Mouse (Mus musculus): ENCODE data around the gene Vezt. TPM values are rescaled to one million over a fixed set of nuclear protein-coding genes. Genes with fewer than 3 reads are reported as not detected.

The Vezt gene
- total and polyA plus RNA-seq, 3 experiments: 9.5 to 13.5 TPM; not detected in 1

DNA sequence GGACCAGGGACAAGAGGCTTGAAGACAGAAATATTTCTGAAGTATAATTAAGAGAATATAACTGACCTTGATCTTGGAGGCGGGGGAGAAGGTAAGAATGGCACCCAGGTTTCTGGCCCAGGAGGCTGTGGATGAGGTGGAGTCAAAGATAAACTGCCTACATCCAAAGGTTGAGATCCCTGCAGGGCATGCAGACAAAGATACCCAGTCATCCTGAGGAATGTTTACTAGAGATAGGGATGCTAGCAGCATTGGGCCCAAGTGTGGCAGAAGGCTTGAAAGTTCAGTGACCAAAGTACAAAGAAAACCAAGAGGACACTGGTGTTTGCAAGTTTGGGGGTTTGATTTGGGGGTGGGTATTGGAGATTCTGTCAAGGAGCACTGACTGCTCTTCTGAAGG, 144.6 kb downstream of the Vezt start:
- H3K36me3 ChIP-seq (ENCODE audit: control insufficient read depth in 1 of 2, insufficient read depth in 2 of 2, low read length in 2 of 2): peaks cover 6 to 33% of the 10 kb centered on the region in 2 experiments
- peak overlapping the region; percentile 98 for H3K9ac ChIP-seq (ENCODE audit: control insufficient read depth, low read depth, low read length, poor library complexity, severe bottlenecking)
- DNase-seq (ENCODE audit: low read depth, low spot score): peak; percentile 61
- TF ChIP-seq MYC (IDR thresholded peaks at IDR 0.05; ENCODE audit: low read depth, low read length) (no peak), GATA1 (IDR thresholded peaks at IDR 0.05; ENCODE audit: low read depth, low read length) (peak; percentile 55; the same call in 1 of the 2 replicates), TAL1 (IDR thresholded peaks at IDR 0.05; ENCODE audit: low read length) (peak; percentile 75), TCF12 (IDR thresholded peaks at IDR 0.05; ENCODE audit: low read depth, low read length) (peak; percentile 55; the same call in 1 of the 2 replicates), EP300 (IDR thresholded peaks at IDR 0.05; ENCODE audit: low read depth in 1 of 2, low read length in 2 of 2) (peak in 1 of 2 experiments; percentile 70; a peak in 2 of 4 replicates), NELFE (IDR thresholded peaks at IDR 0.05; ENCODE audit: low read depth, low read length) (0 out of 2 replicates have a peak, but pooled peaks have one; percentile 2), ETS1 (IDR thresholded peaks at IDR 0.05; ENCODE audit: low read depth, low read length) (no peak)
- no peaks in the 10 kb centered on the region for H3K27me3 ChIP-seq (ENCODE audit: control insufficient read depth in 1 of 2, insufficient read depth in 2 of 2, low read length in 2 of 2)
- H3K4me1 ChIP-seq (ENCODE audit: control insufficient read depth in 1 of 2, insufficient read depth in 2 of 2, low read length in 2 of 2): peaks cover 6 to 18% of the 10 kb centered on the region in 2 experiments
- H3K27ac ChIP-seq (ENCODE audit: control insufficient read depth, low read depth, low read length): peak overlapping the region; percentile 84
- H3K79me2 ChIP-seq (ENCODE audit: control insufficient read depth, insufficient read depth, low read length, poor library complexity): peaks cover 35% of the 10 kb centered on the region
- H3K9me3 ChIP-seq (replicated peaks; ENCODE audit: insufficient read depth, low read length): no peaks in the 10 kb centered on the region
- peak overlapping the region; percentile 19 to 98; a peak in 3 of 4 replicates for H3K4me3 ChIP-seq (ENCODE audit: control insufficient read depth in 1 of 2, insufficient read depth in 1 of 2, low read depth in 2 of 2, low read length in 2 of 2)

GRCm38 (mm10) chr10:93890565-93890964, 145.1 kb downstream of the Vezt start:
- H3K9ac ChIP-seq (ENCODE audit: control insufficient read depth, low read depth, low read length, poor library complexity, severe bottlenecking): peak overlapping the region; percentile 98
- peak overlapping the region; percentile 84 for H3K27ac ChIP-seq (ENCODE audit: control insufficient read depth, low read depth, low read length)
- no peaks in the 10 kb centered on the region for H3K9me3 ChIP-seq (replicated peaks; ENCODE audit: insufficient read depth, low read length)
- peaks cover 38% of the 10 kb centered on the region for H3K79me2 ChIP-seq (ENCODE audit: control insufficient read depth, insufficient read depth, low read length, poor library complexity)
- H3K4me1 ChIP-seq (ENCODE audit: control insufficient read depth in 1 of 2, insufficient read depth in 2 of 2, low read length in 2 of 2): peaks cover 7 to 21% of the 10 kb centered on the region in 2 experiments
- H3K4me3 ChIP-seq (ENCODE audit: control insufficient read depth in 1 of 2, insufficient read depth in 1 of 2, low read depth in 2 of 2, low read length in 2 of 2): peak overlapping the region; percentile 81 to 98
- peaks cover 6 to 36% of the 10 kb centered on the region in 2 experiments for H3K36me3 ChIP-seq (ENCODE audit: control insufficient read depth in 1 of 2, insufficient read depth in 2 of 2, low read length in 2 of 2)
- H3K27me3 ChIP-seq (ENCODE audit: control insufficient read depth in 1 of 2, insufficient read depth in 2 of 2, low read length in 2 of 2): no peaks in the 10 kb centered on the region
- TF ChIP-seq NELFE (IDR thresholded peaks at IDR 0.05; ENCODE audit: low read depth, low read length) (0 out of 2 replicates have a peak, but pooled peaks have one; percentile 7), SMC3 (IDR thresholded peaks at IDR 0.05; ENCODE audit: low read depth, low read length) (no peak), CHD1 (IDR thresholded peaks at IDR 0.05; ENCODE audit: low read depth, low read length) (no peak), GATA1 (IDR thresholded peaks at IDR 0.05; ENCODE audit: low read depth, low read length) (peak; percentile 23; the same call in 1 of the 2 replicates), JUND (IDR thresholded peaks at IDR 0.05; ENCODE audit: low read depth, low read length) (no peak), CHD2 (IDR thresholded peaks at IDR 0.05; ENCODE audit: low read length) (no peak), RAD21 (IDR thresholded peaks at IDR 0.05; ENCODE audit: low read depth, low read length) (no peak), GABPA (IDR thresholded peaks at IDR 0.05; ENCODE audit: low read depth, low read length) (no peak), USF2 (IDR thresholded peaks at IDR 0.05; ENCODE audit: borderline replicate concordance in 1 of 2, insufficient read depth in 1 of 2, low read depth in 1 of 2, low read length in 2 of 2) (no peak), NRF1 (IDR thresholded peaks at IDR 0.05; ENCODE audit: insufficient read depth, low read depth, low read length, poor library complexity, severe bottlenecking) (no peak), BHLHE40 (IDR thresholded peaks at IDR 0.05; ENCODE audit: borderline replicate concordance, low read depth, low read length) (no peak), MYC (IDR thresholded peaks at IDR 0.05; ENCODE audit: low read depth, low read length) (0 out of 2 replicates have a peak, but pooled peaks have one; percentile 10), POLR2AphosphoS5 (IDR thresholded peaks at IDR 0.05; ENCODE audit: borderline replicate concordance, low read depth, low read length) (no peak), TBP (IDR thresholded peaks at IDR 0.05; ENCODE audit: low read depth, low read length) (no peak)
- peak; percentile 60 for DNase-seq (ENCODE audit: low read depth, low spot score)
